Mouse (Mus musculus): ENCODE results near the gene Clca3a1.
"Not testable (repeated sequence)": the region's sequence is repeated elsewhere in the genome, so short reads cannot be mapped to it uniquely, and the experiment has no call there.

Clca3a1 gene

GRCm38 (mm10) chr3:144760592-144761309 is at the start of gene Clca3a1:
Gene Clca3a1 (minus strand): TSS chr3:144760977.
- DNase-seq: no peak

GRCm38 (mm10) chr3:144808153-144808925 is 47.6 kb upstream of the Clca3a1 start:
- not testable (repeated sequence) for DNase-seq

GRCm38 (mm10) chr3:144806626-144807025 is 45.8 kb upstream of the Clca3a1 start:
- not testable (repeated sequence) for DNase-seq

- no peak for DNase-seq
These were observed 41.1 kb upstream of the Clca3a1 start for GRCm38 (mm10) chr3:144801861-144802260.

GRCm38 (mm10) chr3:144785181-144786148 is 24.7 kb upstream of the Clca3a1 start:
- DNase-seq: no peak

GRCm38 (mm10) chr3:144765161-144765560 is 4.4 kb upstream of the Clca3a1 start:
- DNase-seq: no peak

- no peak for DNase-seq
These were observed 677 bp upstream of the Clca3a1 start for GRCm38 (mm10) chr3:144761454-144761853.

GRCm38 (mm10) chr3:144759719-144760118 is 1.1 kb downstream of the Clca3a1 start:
- no peak for DNase-seq

GRCm38 (mm10) chr3:144756103-144756502 is 4.7 kb downstream of the Clca3a1 start:
- not testable (repeated sequence) for DNase-seq

GRCm38 (mm10) chr3:144753120-144753519 is 7.7 kb downstream of the Clca3a1 start:
- DNase-seq: no peak

- not testable (repeated sequence) for DNase-seq
These were observed 11.5 kb downstream of the Clca3a1 start for GRCm38 (mm10) chr3:144749062-144749963.

GRCm38 (mm10) chr3:144747706-144748105 is 13.1 kb downstream of the Clca3a1 start:
- not testable (repeated sequence) for DNase-seq

- DNase-seq: not testable (repeated sequence)
These were observed 22.4 kb downstream of the Clca3a1 start for GRCm38 (mm10) chr3:144738396-144738795.

- no peak for DNase-seq
These were observed 23.9 kb downstream of the Clca3a1 start for GRCm38 (mm10) chr3:144736831-144737230.

- peak; percentile 41 for DNase-seq
These were observed 37.3 kb downstream of the Clca3a1 start for GRCm38 (mm10) chr3:144723455-144723854.

- not testable (repeated sequence) for DNase-seq
These were observed 38.2 kb downstream of the Clca3a1 start for GRCm38 (mm10) chr3:144722566-144722965.

GRCm38 (mm10) chr3:144721860-144722256 is 38.9 kb downstream of the Clca3a1 start:
- no peak for DNase-seq

- no peak for DNase-seq
These were observed 39.5 kb downstream of the Clca3a1 start for GRCm38 (mm10) chr3:144721077-144721859.

- DNase-seq: peak; percentile 93
These were observed 40.7 kb downstream of the Clca3a1 start, which contains the start of gene Sh3glb1 for GRCm38 (mm10) chr3:144719901-144720747. Gene Sh3glb1 (minus strand): TSS chr3:144720335.

Data from cerebellum, adult 11-12 months (tissue).